Mouse (Mus musculus): ENCODE results near the gene Kcp. TPM values are rescaled to one million over a fixed set of nuclear protein-coding genes. Genes with fewer than 3 reads are reported as not detected.

The Kcp gene
- polyA plus RNA-seq, 1 experiment from 2014 or later = 25.8 TPM

GRCm38 (mm10) chr6:29445354-29445753 lies 62.4 kb downstream of the Kcp start:
- Histone ChIP-seq H3K4me1 (no peaks in the 10 kb centered on the region), H3K27me3 (no peaks in the 10 kb centered on the region), H3K36me3 (peaks cover 95% of the 10 kb centered on the region), H3K9ac (no peak overlapping the region), H3K4me2 (no peak overlapping the region), H3K27ac (no peak overlapping the region), H3K4me3 (no peak overlapping the region), H3K9me3 (no peaks in the 10 kb centered on the region)
- ATAC-seq (ENCODE audit: insufficient number of reproducible peaks, low FRiP score, low TSS enrichment, low read depth) = no peak
- 86% methylated on average over 7 of the region's 7 CpGs for WGBS

- H3K4me3 ChIP-seq = no peak overlapping the region
- 70% methylated on average over 11 of the region's 11 CpGs for WGBS
- no peak overlapping the region for H3K4me2 ChIP-seq
- H3K9me3 ChIP-seq = no peaks in the 10 kb centered on the region
- peaks cover 95% of the 10 kb centered on the region for H3K36me3 ChIP-seq
- no peak overlapping the region for H3K27ac ChIP-seq
- ATAC-seq (ENCODE audit: insufficient number of reproducible peaks, low FRiP score, low TSS enrichment, low read depth) = no peak
- H3K4me1 ChIP-seq = no peaks in the 10 kb centered on the region
- no peak overlapping the region for H3K9ac ChIP-seq
- no peaks in the 10 kb centered on the region for H3K27me3 ChIP-seq
Measured at GRCm38 (mm10) chr6:29444773-29445172, 63.0 kb downstream of the Kcp start.

GRCm38 (mm10) chr6:29439789-29440188 lies 68.0 kb downstream of the Kcp start:
- 88% methylated on average over 6 of the region's 6 CpGs for WGBS
- Histone ChIP-seq H3K9me3 (no peaks in the 10 kb centered on the region), H3K4me3 (no peak overlapping the region), H3K27ac (no peak overlapping the region), H3K9ac (no peak overlapping the region), H3K4me2 (no peak overlapping the region), H3K36me3 (peaks cover 69% of the 10 kb centered on the region), H3K27me3 (0 out of 2 replicates have a peak, but pooled peaks cover 3% of the 10 kb centered on the region), H3K4me1 (peaks cover 31% of the 10 kb centered on the region)
- ATAC-seq (ENCODE audit: insufficient number of reproducible peaks, low FRiP score, low TSS enrichment, low read depth) = no peak

DNA sequence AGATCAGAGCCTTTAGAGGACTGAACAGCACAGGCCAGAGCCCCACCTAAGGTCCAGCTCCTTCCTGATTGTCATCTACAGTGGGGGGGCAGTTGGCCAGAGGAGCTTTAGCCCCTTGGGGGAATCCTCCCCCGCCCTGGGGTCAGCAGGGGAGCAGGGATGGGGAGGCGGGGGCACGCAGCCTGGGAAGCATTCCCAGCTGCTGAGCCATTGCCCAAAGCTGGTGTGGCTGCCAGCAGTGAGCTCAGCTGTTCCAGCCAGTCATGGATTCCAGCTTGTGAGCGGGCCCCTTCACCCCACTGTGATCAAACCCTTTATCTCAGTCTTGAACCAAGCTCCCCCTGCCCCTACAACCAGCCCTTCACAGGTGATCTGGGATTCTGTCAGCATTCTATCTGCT lies 68.5 kb downstream of the Kcp start:
- Histone ChIP-seq H3K4me2 (no peak overlapping the region), H3K4me3 (no peak overlapping the region), H3K9me3 (no peaks in the 10 kb centered on the region), H3K9ac (no peak overlapping the region), H3K36me3 (peaks cover 64% of the 10 kb centered on the region), H3K4me1 (peaks cover 36% of the 10 kb centered on the region), H3K27me3 (peaks cover 6% of the 10 kb centered on the region; the same call in 1 of the 2 replicates), H3K27ac (no peak overlapping the region)
- no peak for ATAC-seq (ENCODE audit: insufficient number of reproducible peaks, low FRiP score, low TSS enrichment, low read depth)
- 62% methylated on average over 4 of the region's 4 CpGs for WGBS

- no peak for ATAC-seq (ENCODE audit: insufficient number of reproducible peaks, low FRiP score, low TSS enrichment, low read depth)
- Histone ChIP-seq H3K4me2 (peak overlapping the region; percentile 82), H3K9me3 (no peaks in the 10 kb centered on the region), H3K36me3 (peaks cover 37% of the 10 kb centered on the region), H3K9ac (0 out of 2 replicates have a peak overlapping the region, but pooled peaks have one; percentile 21), H3K4me3 (peak overlapping the region; percentile 61), H3K27ac (peak overlapping the region; percentile 87), H3K27me3 (peaks cover 12% of the 10 kb centered on the region; the same call in 1 of the 2 replicates), H3K4me1 (peaks cover 61% of the 10 kb centered on the region)
- 11% methylated on average over 11 of the region's 11 CpGs for WGBS
Measured at GRCm38 (mm10) chr6:29436461-29436934, 71.3 kb downstream of the Kcp start.

DNA sequence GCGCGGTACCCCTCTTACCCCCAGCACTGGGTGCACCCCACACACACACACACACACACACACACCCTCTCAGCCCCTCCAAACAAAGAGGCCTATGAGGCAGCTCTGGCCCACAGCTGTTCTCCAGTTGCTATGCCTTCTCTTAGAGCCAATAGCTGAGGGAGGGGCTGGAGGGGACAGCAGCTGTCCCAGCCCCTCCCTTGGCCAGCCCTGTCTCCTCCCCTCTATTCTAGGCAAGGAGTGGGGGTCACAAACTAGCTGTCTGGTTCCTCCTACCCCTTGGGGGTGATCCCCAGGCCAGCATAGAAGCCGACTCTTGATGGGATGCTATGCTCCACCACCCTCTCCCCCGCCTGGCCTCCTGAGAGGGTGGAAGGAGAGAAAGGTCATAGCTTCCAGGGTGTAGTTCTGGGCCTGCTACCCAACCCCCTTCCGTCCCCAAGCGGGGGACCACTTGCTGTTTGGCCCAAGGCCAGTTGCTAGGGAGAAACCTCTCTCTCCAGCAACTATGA lies 71.8 kb downstream of the Kcp start:
- H3K4me2 ChIP-seq = peak overlapping the region; percentile 82
- peak overlapping the region; percentile 61 for H3K4me3 ChIP-seq
- WGBS = 14% methylated on average over 6 of the region's 6 CpGs
- peak; percentile 55 for ATAC-seq (ENCODE audit: insufficient number of reproducible peaks, low FRiP score, low TSS enrichment, low read depth)
- H3K27me3 ChIP-seq = peaks cover 12% of the 10 kb centered on the region; the same call in 1 of the 2 replicates
- peaks cover 32% of the 10 kb centered on the region for H3K36me3 ChIP-seq
- H3K9me3 ChIP-seq = no peaks in the 10 kb centered on the region
- no peak overlapping the region for H3K9ac ChIP-seq
- peaks cover 65% of the 10 kb centered on the region for H3K4me1 ChIP-seq
- peak overlapping the region; percentile 87 for H3K27ac ChIP-seq

GRCm38 (mm10) chr6:29434911-29435691 lies 72.7 kb downstream of the Kcp start:
- H3K36me3 ChIP-seq = peaks cover 23% of the 10 kb centered on the region
- peak overlapping the region; percentile 18; the same call in 1 of the 2 replicates for H3K9ac ChIP-seq
- H3K4me3 ChIP-seq = peak overlapping the region; percentile 61
- H3K27ac ChIP-seq = peak overlapping the region; percentile 87
- H3K27me3 ChIP-seq = peaks cover 12% of the 10 kb centered on the region; the same call in 1 of the 2 replicates
- H3K9me3 ChIP-seq = no peaks in the 10 kb centered on the region
- WGBS = 6% methylated on average over 13 of the region's 13 CpGs
- peak overlapping the region; percentile 82 for H3K4me2 ChIP-seq
- ATAC-seq (ENCODE audit: insufficient number of reproducible peaks, low FRiP score, low TSS enrichment, low read depth) = peak; percentile 70
- peaks cover 70% of the 10 kb centered on the region for H3K4me1 ChIP-seq

- peak overlapping the region; percentile 87 for H3K27ac ChIP-seq
- WGBS = 8% methylated on average over 27 of the region's 27 CpGs
Measured at GRCm38 (mm10) chr6:29433804-29434795, 73.7 kb downstream of the Kcp start.

GRCm38 (mm10) chr6:29433038-29433803 lies 74.5 kb downstream of the Kcp start, which contains the start of gene Flnc:
Gene Flnc, plus strand, starts transcription at chr6:29433256.
- peaks cover 12% of the 10 kb centered on the region; the same call in 1 of the 2 replicates for H3K27me3 ChIP-seq
- H3K9me3 ChIP-seq = no peaks in the 10 kb centered on the region
- under 1% methylated on average over 71 of the region's 77 CpGs for WGBS
- peak within 1 kb of the TSS; percentile 61 for H3K4me3 ChIP-seq
- peak within 1 kb of the TSS; percentile 62 for H3K9ac ChIP-seq
- peaks cover 5% of the 10 kb centered on the region; the same call in 1 of the 2 replicates for H3K36me3 ChIP-seq
- H3K4me2 ChIP-seq = peak within 1 kb of the TSS; percentile 82
- 0 out of 2 replicates have a peak, but pooled peaks have one; percentile 7 for ATAC-seq (ENCODE audit: insufficient number of reproducible peaks, low FRiP score, low TSS enrichment, low read depth)
- H3K4me1 ChIP-seq = peaks cover 64% of the 10 kb centered on the region
- H3K27ac ChIP-seq = peak within 1 kb of the TSS; percentile 87

More at GRCm38 (mm10) chr6:29433804-29434795, 73.7 kb downstream of the Kcp start:
- peak overlapping the region; percentile 62 for H3K9ac ChIP-seq
- H3K4me1 ChIP-seq = peaks cover 66% of the 10 kb centered on the region
- H3K4me3 ChIP-seq = peak overlapping the region; percentile 61
- H3K36me3 ChIP-seq = peaks cover 13% of the 10 kb centered on the region
- H3K4me2 ChIP-seq = peak overlapping the region; percentile 82
- H3K27me3 ChIP-seq = peaks cover 12% of the 10 kb centered on the region; the same call in 1 of the 2 replicates
- ATAC-seq (ENCODE audit: insufficient number of reproducible peaks, low FRiP score, low TSS enrichment, low read depth) = no peak
- no peaks in the 10 kb centered on the region for H3K9me3 ChIP-seq

GRCm38 (mm10) chr6:29432676-29433037 lies 75.1 kb downstream of the Kcp start:
- Histone ChIP-seq H3K36me3 (no peaks in the 10 kb centered on the region), H3K27me3 (peaks cover 12% of the 10 kb centered on the region; the same call in 1 of the 2 replicates), H3K27ac (0 out of 2 replicates have a peak overlapping the region, but pooled peaks have one; percentile 87), H3K4me3 (peak overlapping the region; percentile 61), H3K4me1 (peaks cover 64% of the 10 kb centered on the region), H3K9ac (peak overlapping the region; percentile 62; the same call in 1 of the 2 replicates), H3K4me2 (peak overlapping the region; percentile 82), H3K9me3 (no peaks in the 10 kb centered on the region)
- no peak for ATAC-seq (ENCODE audit: insufficient number of reproducible peaks, low FRiP score, low TSS enrichment, low read depth)
